Mouse (Mus musculus): Measurements from ENCODE around the gene Cryaa. TPM values are rescaled to one million over a fixed set of nuclear protein-coding genes. Genes with fewer than 3 reads are reported as not detected.

The Cryaa gene
- polyA plus RNA-seq, 1 experiment from 2014 or later, result not detected

GRCm38 (mm10) chr17:31728968-31729501, 51.4 kb downstream of the Cryaa start:
- Histone ChIP-seq H3K27ac (ENCODE audit: low read depth, low read length) (no peak overlapping the region), H3K9me3 (ENCODE audit: control insufficient read depth, low read length) (no peaks in the 10 kb centered on the region), H3K4me1 (ENCODE audit: control insufficient read depth, insufficient read depth, low read length) (no peaks in the 10 kb centered on the region), H3K4me3 (ENCODE audit: low read depth, low read length) (no peak overlapping the region), H3K36me3 (ENCODE audit: control insufficient read depth, insufficient read depth, low read length) (no peaks in the 10 kb centered on the region), H3K27me3 (ENCODE audit: control insufficient read depth, insufficient read depth, low read length) (no peaks in the 10 kb centered on the region), H3K9ac (ENCODE audit: low read length) (no peak overlapping the region), H3K4me2 (ENCODE audit: low read depth) (no peak overlapping the region)
- WGBS, result 82% methylated on average over 7 of the region's 7 CpGs
- no peak for DNase-seq (ENCODE audit: low spot score)
- ATAC-seq (ENCODE audit: insufficient read depth, low FRiP score, low TSS enrichment), result no peak

GRCm38 (mm10) chr17:31731038-31731437, 53.4 kb downstream of the Cryaa start:
- H3K27me3 ChIP-seq (ENCODE audit: control insufficient read depth, insufficient read depth, low read length), result no peaks in the 10 kb centered on the region
- no peaks in the 10 kb centered on the region for H3K36me3 ChIP-seq (ENCODE audit: control insufficient read depth, insufficient read depth, low read length)
- ATAC-seq (ENCODE audit: insufficient read depth, low FRiP score, low TSS enrichment) (no peak), DNase-seq (ENCODE audit: low spot score) (no peak)
- no peak overlapping the region for H3K4me2 ChIP-seq (ENCODE audit: low read depth)
- H3K9ac ChIP-seq (ENCODE audit: low read length), result no peak overlapping the region
- H3K4me1 ChIP-seq (ENCODE audit: control insufficient read depth, insufficient read depth, low read length), result no peaks in the 10 kb centered on the region
- no peak overlapping the region for H3K4me3 ChIP-seq (ENCODE audit: low read depth, low read length)
- 65% methylated on average over 6 of the region's 6 CpGs for WGBS
- H3K27ac ChIP-seq (ENCODE audit: low read depth, low read length), result no peak overlapping the region
- H3K9me3 ChIP-seq (ENCODE audit: control insufficient read depth, low read length), result no peaks in the 10 kb centered on the region

Other genes with a start within 250 kb of the Cryaa start
- gene Wdr4, start 157.8 kb upstream of the Cryaa start, polyA plus RNA-seq (2014; fragmentation: Nextera tagmentation; extraction: Ambion mirVana), result 40.1 and 42.5 TPM in 2 replicates
- 250 and 260 TPM in 2 replicates for gene Ndufv3, start 157.7 kb upstream of the Cryaa start, polyA plus RNA-seq (2014; fragmentation: Nextera tagmentation; extraction: Ambion mirVana)
- gene Pknox1, start 113.1 kb upstream of the Cryaa start, polyA plus RNA-seq (2014; fragmentation: Nextera tagmentation; extraction: Ambion mirVana), result 46.4 and 52.4 TPM in 2 replicates
- 1.3 and 2.4 TPM in 2 replicates for gene Cbs, start 40.6 kb upstream of the Cryaa start, polyA plus RNA-seq (2014; fragmentation: Nextera tagmentation; extraction: Ambion mirVana)
- 196 and 205 TPM in 2 replicates for gene U2af1, start 18.9 kb upstream of the Cryaa start, polyA plus RNA-seq (2014; fragmentation: Nextera tagmentation; extraction: Ambion mirVana)
- gene Sik1, start 178.0 kb downstream of the Cryaa start, polyA plus RNA-seq (2014; fragmentation: Nextera tagmentation; extraction: Ambion mirVana), result 18.3 and 19.7 TPM in 2 replicates

Data from neural tube, embryonic 11.5 days (tissue).